Mouse (Mus musculus): Measurements from ENCODE around the gene Cenpn. TPM values are rescaled to one million over a fixed set of nuclear protein-coding genes. Genes with fewer than 3 reads are reported as not detected.

Gene Cenpn
- polyA plus RNA-seq, 1 experiment from 2014 or later = 28.8 TPM

- 61% methylated on average over 9 of the region's 9 CpGs for WGBS
- no peaks in the 10 kb centered on the region for H3K36me3 ChIP-seq (ENCODE audit: control insufficient read depth, insufficient read depth)
- peak overlapping the region; percentile 13; the same call in 1 of the 2 replicates for H3K4me2 ChIP-seq (ENCODE audit: low read depth, low read length)
- H3K9ac ChIP-seq (ENCODE audit: low read length) = peak overlapping the region; percentile 46
- H3K27ac ChIP-seq (ENCODE audit: low read length) = peak overlapping the region; percentile 89
- H3K4me3 ChIP-seq (ENCODE audit: low read length) = no peak overlapping the region
- no peaks in the 10 kb centered on the region for H3K27me3 ChIP-seq (ENCODE audit: control insufficient read depth, insufficient read depth, low read length)
- no peaks in the 10 kb centered on the region for H3K9me3 ChIP-seq (replicated peaks; ENCODE audit: control insufficient read depth, low read length)
- ATAC-seq (replicated peaks; ENCODE audit: extremely low read depth, insufficient read depth, low FRiP score) = no peak
- peaks cover 40% of the 10 kb centered on the region for H3K4me1 ChIP-seq (ENCODE audit: control insufficient read depth, insufficient read depth, low read length)
Measured at GRCm38 (mm10) chr8:116945169-116945910, 23.8 kb downstream of the Cenpn start.

- Histone ChIP-seq H3K9ac (ENCODE audit: low read length) (peak overlapping the region; percentile 64), H3K27me3 (ENCODE audit: control insufficient read depth, insufficient read depth, low read length) (no peaks in the 10 kb centered on the region), H3K4me1 (ENCODE audit: control insufficient read depth, insufficient read depth, low read length) (peaks cover 45% of the 10 kb centered on the region), H3K36me3 (ENCODE audit: control insufficient read depth, insufficient read depth) (no peaks in the 10 kb centered on the region), H3K27ac (ENCODE audit: low read length) (peak overlapping the region; percentile 89), H3K4me3 (ENCODE audit: low read length) (peak overlapping the region; percentile 37), H3K4me2 (ENCODE audit: low read depth, low read length) (peak overlapping the region; percentile 69), H3K9me3 (replicated peaks; ENCODE audit: control insufficient read depth, low read length) (no peaks in the 10 kb centered on the region)
- 20% methylated on average over 21 of the region's 21 CpGs for WGBS
- peak; percentile 49 for ATAC-seq (replicated peaks; ENCODE audit: extremely low read depth, insufficient read depth, low FRiP score)
Measured at GRCm38 (mm10) chr8:116946268-116946838, 24.8 kb downstream of the Cenpn start.

GRCm38 (mm10) chr8:116946851-116947250 lies 25.3 kb downstream of the Cenpn start:
- H3K9me3 ChIP-seq (replicated peaks; ENCODE audit: control insufficient read depth, low read length) = no peaks in the 10 kb centered on the region
- H3K4me2 ChIP-seq (ENCODE audit: low read depth, low read length) = peak overlapping the region; percentile 69
- H3K27me3 ChIP-seq (ENCODE audit: control insufficient read depth, insufficient read depth, low read length) = no peaks in the 10 kb centered on the region
- no peaks in the 10 kb centered on the region for H3K36me3 ChIP-seq (ENCODE audit: control insufficient read depth, insufficient read depth)
- no peak for ATAC-seq (replicated peaks; ENCODE audit: extremely low read depth, insufficient read depth, low FRiP score)
- 47% methylated on average over 6 of the region's 6 CpGs for WGBS
- peak overlapping the region; percentile 64 for H3K9ac ChIP-seq (ENCODE audit: low read length)
- peaks cover 49% of the 10 kb centered on the region for H3K4me1 ChIP-seq (ENCODE audit: control insufficient read depth, insufficient read depth, low read length)
- peak overlapping the region; percentile 37 for H3K4me3 ChIP-seq (ENCODE audit: low read length)
- peak overlapping the region; percentile 89 for H3K27ac ChIP-seq (ENCODE audit: low read length)

GRCm38 (mm10) chr8:116947589-116947988 lies 26.1 kb downstream of the Cenpn start:
- Histone ChIP-seq H3K36me3 (ENCODE audit: control insufficient read depth, insufficient read depth) (no peaks in the 10 kb centered on the region), H3K27me3 (ENCODE audit: control insufficient read depth, insufficient read depth, low read length) (no peaks in the 10 kb centered on the region), H3K27ac (ENCODE audit: low read length) (peak overlapping the region; percentile 54), H3K4me3 (ENCODE audit: low read length) (no peak overlapping the region), H3K4me1 (ENCODE audit: control insufficient read depth, insufficient read depth, low read length) (peaks cover 51% of the 10 kb centered on the region), H3K4me2 (ENCODE audit: low read depth, low read length) (peak overlapping the region; percentile 6), H3K9ac (ENCODE audit: low read length) (no peak overlapping the region; the same call in 1 of the 2 replicates), H3K9me3 (replicated peaks; ENCODE audit: control insufficient read depth, low read length) (no peaks in the 10 kb centered on the region)
- WGBS = 47% methylated on average over 7 of the region's 7 CpGs
- ATAC-seq (replicated peaks; ENCODE audit: extremely low read depth, insufficient read depth, low FRiP score) = no peak

GRCm38 (mm10) chr8:116951369-116951768 lies 29.8 kb downstream of the Cenpn start:
- Histone ChIP-seq H3K36me3 (ENCODE audit: control insufficient read depth, insufficient read depth) (peaks cover 19% of the 10 kb centered on the region), H3K4me3 (ENCODE audit: low read length) (no peak overlapping the region), H3K4me2 (ENCODE audit: low read depth, low read length) (peak overlapping the region; percentile 25; the same call in 1 of the 2 replicates), H3K9me3 (replicated peaks; ENCODE audit: control insufficient read depth, low read length) (no peaks in the 10 kb centered on the region), H3K9ac (ENCODE audit: low read length) (no peak overlapping the region), H3K27me3 (ENCODE audit: control insufficient read depth, insufficient read depth, low read length) (no peaks in the 10 kb centered on the region), H3K27ac (ENCODE audit: low read length) (peak overlapping the region; percentile 58), H3K4me1 (ENCODE audit: control insufficient read depth, insufficient read depth, low read length) (peaks cover 28% of the 10 kb centered on the region)
- 29% methylated on average over 5 of the region's 5 CpGs for WGBS
- peak; percentile 67 for ATAC-seq (replicated peaks; ENCODE audit: extremely low read depth, insufficient read depth, low FRiP score)

- H3K36me3 ChIP-seq (ENCODE audit: control insufficient read depth, insufficient read depth) = peaks cover 21% of the 10 kb centered on the region
Measured at GRCm38 (mm10) chr8:116951778-116952177, 30.2 kb downstream of the Cenpn start.

GRCm38 (mm10) chr8:116952428-116952827 lies 30.9 kb downstream of the Cenpn start:
- Histone ChIP-seq H3K4me2 (ENCODE audit: low read depth, low read length) (no peak overlapping the region), H3K4me3 (ENCODE audit: low read length) (no peak overlapping the region), H3K36me3 (ENCODE audit: control insufficient read depth, insufficient read depth) (peaks cover 27% of the 10 kb centered on the region), H3K9ac (ENCODE audit: low read length) (no peak overlapping the region), H3K27ac (ENCODE audit: low read length) (no peak overlapping the region), H3K4me1 (ENCODE audit: control insufficient read depth, insufficient read depth, low read length) (peaks cover 20% of the 10 kb centered on the region), H3K27me3 (ENCODE audit: control insufficient read depth, insufficient read depth, low read length) (no peaks in the 10 kb centered on the region), H3K9me3 (replicated peaks; ENCODE audit: control insufficient read depth, low read length) (no peaks in the 10 kb centered on the region)
- 0 out of 2 replicates have a peak, but pooled peaks have one; percentile 29 for ATAC-seq (replicated peaks; ENCODE audit: extremely low read depth, insufficient read depth, low FRiP score)
- WGBS = 85% methylated on average over 8 of the region's 8 CpGs

More at GRCm38 (mm10) chr8:116951778-116952177, 30.2 kb downstream of the Cenpn start:
- no peak for ATAC-seq (replicated peaks; ENCODE audit: extremely low read depth, insufficient read depth, low FRiP score)
- Histone ChIP-seq H3K27me3 (ENCODE audit: control insufficient read depth, insufficient read depth, low read length) (no peaks in the 10 kb centered on the region), H3K4me1 (ENCODE audit: control insufficient read depth, insufficient read depth, low read length) (peaks cover 24% of the 10 kb centered on the region), H3K4me2 (ENCODE audit: low read depth, low read length) (no peak overlapping the region), H3K4me3 (ENCODE audit: low read length) (no peak overlapping the region), H3K9ac (ENCODE audit: low read length) (no peak overlapping the region), H3K9me3 (replicated peaks; ENCODE audit: control insufficient read depth, low read length) (no peaks in the 10 kb centered on the region), H3K27ac (ENCODE audit: low read length) (no peak overlapping the region)
- 85% methylated on average over 2 of the region's 2 CpGs for WGBS

- no peak overlapping the region for H3K9ac ChIP-seq (ENCODE audit: low read length)
- no peaks in the 10 kb centered on the region for H3K9me3 ChIP-seq (replicated peaks; ENCODE audit: control insufficient read depth, low read length)
- H3K27me3 ChIP-seq (ENCODE audit: control insufficient read depth, insufficient read depth, low read length) = no peaks in the 10 kb centered on the region
- no peak overlapping the region for H3K4me3 ChIP-seq (ENCODE audit: low read length)
- 93% methylated on average over 9 of the region's 9 CpGs for WGBS
- peaks cover 11% of the 10 kb centered on the region for H3K4me1 ChIP-seq (ENCODE audit: control insufficient read depth, insufficient read depth, low read length)
- no peak overlapping the region for H3K4me2 ChIP-seq (ENCODE audit: low read depth, low read length)
- peaks cover 37% of the 10 kb centered on the region for H3K36me3 ChIP-seq (ENCODE audit: control insufficient read depth, insufficient read depth)
- ATAC-seq (replicated peaks; ENCODE audit: extremely low read depth, insufficient read depth, low FRiP score) = no peak
- H3K27ac ChIP-seq (ENCODE audit: low read length) = no peak overlapping the region
Measured at GRCm38 (mm10) chr8:116954415-116954814, 32.9 kb downstream of the Cenpn start.

GRCm38 (mm10) chr8:116969531-116969930 lies 48.0 kb downstream of the Cenpn start:
- Histone ChIP-seq H3K4me3 (ENCODE audit: low read length) (no peak overlapping the region), H3K9me3 (replicated peaks; ENCODE audit: control insufficient read depth, low read length) (no peaks in the 10 kb centered on the region), H3K4me1 (ENCODE audit: control insufficient read depth, insufficient read depth, low read length) (no peaks in the 10 kb centered on the region), H3K27me3 (ENCODE audit: control insufficient read depth, insufficient read depth, low read length) (no peaks in the 10 kb centered on the region), H3K9ac (ENCODE audit: low read length) (no peak overlapping the region), H3K4me2 (ENCODE audit: low read depth, low read length) (no peak overlapping the region), H3K27ac (ENCODE audit: low read length) (no peak overlapping the region), H3K36me3 (ENCODE audit: control insufficient read depth, insufficient read depth) (no peaks in the 10 kb centered on the region)
- no peak for ATAC-seq (replicated peaks; ENCODE audit: extremely low read depth, insufficient read depth, low FRiP score)
- WGBS = 89% methylated on average over 6 of the region's 6 CpGs
